Comparison of ENCODE assay signal across 8 mouse cellular contexts in the genomic region with DNA sequence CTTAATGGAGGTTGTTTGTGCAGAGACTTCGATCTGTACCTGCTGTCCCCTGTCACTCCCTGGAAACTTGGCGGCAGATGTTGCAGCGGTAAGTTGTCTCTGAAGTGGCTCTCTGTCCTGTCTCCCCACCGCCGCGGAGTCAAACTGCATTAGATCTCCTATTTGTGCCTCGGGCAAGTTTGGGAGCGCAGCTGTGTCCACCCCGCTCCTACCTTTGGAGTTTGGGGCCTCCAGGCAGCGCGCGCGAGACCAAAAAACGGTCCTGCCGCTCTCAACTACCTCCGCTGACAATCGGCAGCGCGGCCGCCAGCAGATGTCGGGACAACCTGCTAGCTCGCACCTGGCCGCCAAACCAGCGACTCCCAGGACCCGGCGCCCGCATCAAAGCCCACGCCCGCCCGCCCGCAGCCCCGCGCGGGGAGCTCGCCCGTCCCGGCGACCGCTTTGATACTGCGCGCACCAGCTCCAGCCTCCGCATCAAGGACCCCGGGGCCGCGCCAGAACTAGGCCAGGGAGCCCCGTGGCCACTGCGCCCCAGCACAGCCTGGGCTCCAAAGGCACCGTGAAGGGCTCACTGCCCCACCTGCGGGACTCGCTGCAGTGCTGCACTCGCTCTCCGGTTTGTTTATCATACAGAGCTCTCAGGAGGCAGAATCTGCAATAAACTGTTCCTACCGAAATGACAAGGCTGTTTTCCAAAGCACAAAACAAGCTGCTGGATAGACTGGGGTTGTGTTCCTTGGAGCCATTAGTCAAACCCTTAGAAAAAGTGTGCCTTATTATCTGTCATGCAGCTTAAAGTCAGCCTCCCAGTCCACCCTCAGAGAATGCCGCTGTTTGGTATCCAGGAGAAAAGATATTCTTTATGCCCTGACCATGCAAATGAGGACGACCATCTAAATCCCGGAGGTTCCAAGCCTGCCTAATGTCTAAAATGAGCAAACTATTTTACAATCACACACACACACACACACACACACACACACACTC.
DNase-seq lines count a peak whose midpoint lies in the region; ATAC-seq and TF ChIP-seq lines count a peak whose summit lies in the region.

No protein-coding gene starts in this region.

- H3K27me3 ChIP-seq in kidney, adult 2 months (replicated peaks; ENCODE audit: control insufficient read depth, insufficient read depth, low read length): no peaks in the 10 kb centered on the region
- no peaks in the 10 kb centered on the region for H3K27me3 ChIP-seq in heart, embryonic 16.5 days (ENCODE audit: control insufficient read depth, insufficient read depth, low read length)
- H3K27me3 ChIP-seq in lung, embryonic 15.5 days: no peaks in the 10 kb centered on the region

- no peak overlapping the region for H3K27ac ChIP-seq in kidney, adult 2 months (ENCODE audit: insufficient read depth, low read depth, low read length)
- H3K27ac ChIP-seq in cortical plate, adult 2 months (ENCODE audit: insufficient read depth, low read length): no peak overlapping the region; the same call in 1 of the 2 replicates
- H3K27ac ChIP-seq in heart, embryonic 16.5 days (ENCODE audit: low read length): no peak overlapping the region
- no peak overlapping the region for H3K27ac ChIP-seq in lung, embryonic 15.5 days

- H3K4me2 ChIP-seq in heart, embryonic 16.5 days (ENCODE audit: low read depth, low read length): peak overlapping the region; percentile 80
- H3K4me2 ChIP-seq in lung, embryonic 15.5 days: peak overlapping the region; percentile 87

- H3K4me1 ChIP-seq in kidney, adult 2 months (ENCODE audit: control insufficient read depth, insufficient read depth, low read length): no peaks in the 10 kb centered on the region
- no peaks in the 10 kb centered on the region for H3K4me1 ChIP-seq in cortical plate, adult 2 months (ENCODE audit: control insufficient read depth, insufficient read depth, low read length)
- peaks cover 4% of the 10 kb centered on the region for H3K4me1 ChIP-seq in heart, embryonic 16.5 days (ENCODE audit: control insufficient read depth, insufficient read depth, low read length)
- no peaks in the 10 kb centered on the region; the same call in 1 of the 2 replicates for H3K4me1 ChIP-seq in lung, embryonic 15.5 days

- peak overlapping the region; percentile 13 for H3K4me3 ChIP-seq in kidney, adult 2 months (ENCODE audit: insufficient read depth, low read depth, low read length)
- H3K4me3 ChIP-seq in cortical plate, adult 2 months (ENCODE audit: insufficient read depth, low read length): peak overlapping the region; percentile 40
- peak overlapping the region; percentile 54 for H3K4me3 ChIP-seq in heart, embryonic 16.5 days (ENCODE audit: low read length)
- H3K4me3 ChIP-seq in lung, embryonic 15.5 days: peak overlapping the region; percentile 43

- TF ChIP-seq CTCF in kidney, adult 2 months (conservative IDR thresholded peaks at IDR 0.05; ENCODE audit: insufficient read depth, insufficient read length, low read depth, low read length): 0 out of 2 replicates have a peak, but pooled peaks have one; percentile 25
- 0 out of 2 replicates have a peak, but pooled peaks have one; percentile 2 for TF ChIP-seq CTCF in cortical plate, adult 2 months (IDR thresholded peaks at IDR 0.05; ENCODE audit: extremely low read depth, insufficient read depth, low read length)

- WGBS in kidney, adult 2 months: 19% methylated on average over 56 of the region's 56 CpGs
- WGBS in heart, embryonic 16.5 days: 10% methylated on average over 56 of the region's 56 CpGs
- whole genome bisulfite sequencing in lung, embryonic 15.5 days: 9% methylated on average over 56 of the region's 56 CpGs

- peak; percentile 82 for ATAC-seq in heart, embryonic 16.5 days (replicated peaks; ENCODE audit: extremely low read depth, insufficient read depth, low FRiP score)
- ATAC-seq in lung, embryonic 15.5 days (ENCODE audit: borderline replicate concordance, extremely low read depth, low FRiP score, low TSS enrichment): peak; percentile 59; the same call in 1 of the 2 replicates

- no peak for TF ChIP-seq POLR2A in kidney, adult 2 months (IDR thresholded peaks at IDR 0.05; ENCODE audit: low read depth, low read length)
- no peak for TF ChIP-seq POLR2A in cortical plate, adult 2 months (IDR thresholded peaks at IDR 0.05; ENCODE audit: extremely low read depth, insufficient read depth, low read length)

- H3K36me3 ChIP-seq in kidney, adult 2 months (ENCODE audit: control insufficient read depth, insufficient read depth, low read length): no peaks in the 10 kb centered on the region
- H3K36me3 ChIP-seq in heart, embryonic 16.5 days (ENCODE audit: control insufficient read depth, insufficient read depth): peaks cover 29% of the 10 kb centered on the region
- no peaks in the 10 kb centered on the region for H3K36me3 ChIP-seq in lung, embryonic 15.5 days

- H3K9ac ChIP-seq in heart, embryonic 16.5 days (ENCODE audit: low read length): peak overlapping the region; percentile 72
- 0 out of 2 replicates have a peak overlapping the region, but pooled peaks have one; percentile 5 for H3K9ac ChIP-seq in lung, embryonic 15.5 days

- DNase-seq in kidney, adult 2 months: peak; percentile 16
- DNase-seq in kidney, adult 11 months: no peak
- peak; percentile 17 for DNase-seq in layer of hippocampus, adult 9-11 months
- peak; percentile 75 for DNase-seq in retina, postnatal 1 day
- peak; percentile 24 for DNase-seq in yolk sac, embryonic 10.5 days (ENCODE audit: low spot score)

- no peaks in the 10 kb centered on the region for H3K9me3 ChIP-seq in heart, embryonic 16.5 days (replicated peaks; ENCODE audit: control insufficient read depth, low read length)
- H3K9me3 ChIP-seq in lung, embryonic 15.5 days: no peaks in the 10 kb centered on the region
